Mouse (Mus musculus): ENCODE data around the gene Prss43. TPM values are rescaled to one million over a fixed set of nuclear protein-coding genes. Genes with fewer than 3 reads are reported as not detected.

The Prss43 gene
- total and polyA plus RNA-seq, 3 experiments, result not detected

- Histone ChIP-seq H3K4me2 (ENCODE audit: insufficient read depth, low read depth, poor library complexity, severe bottlenecking) (no peak overlapping the region), H3K27me3 (replicated peaks) (peaks cover 4% of the 10 kb centered on the region), H3K9me3 (replicated peaks; ENCODE audit: low read length) (no peaks in the 10 kb centered on the region), H3K9ac (ENCODE audit: insufficient read depth, low read depth) (no peak overlapping the region), H3K4me1 (ENCODE audit: control insufficient read depth in 1 of 2, insufficient read depth in 2 of 2) (peaks cover 0 to 3% of the 10 kb centered on the region in 2 experiments; a peak in 1 of 4 replicates), H3K36me3 (replicated peaks in 1 of 2; ENCODE audit: control insufficient read depth in 1 of 2, insufficient read depth in 1 of 2, low read length in 1 of 2) (no peaks in the 10 kb centered on the region), H3K27ac (ENCODE audit: insufficient read depth, low read depth) (no peak overlapping the region), H3K79me2 (replicated peaks; ENCODE audit: control insufficient read depth, extremely low read depth, insufficient read depth, poor library complexity, severe bottlenecking) (no peaks in the 10 kb centered on the region), H3K4me3 (replicated peaks in 1 of 3; ENCODE audit: low read depth in 2 of 3, low read length in 2 of 3, poor library complexity in 1 of 3) (no peak overlapping the region)
- peak; percentile 52 for DNase-seq (ENCODE audit: extremely low read depth)
- TF ChIP-seq JUN (IDR thresholded peaks at IDR 0.05; ENCODE audit: insufficient read depth, low read depth, low read length), result no peak
- TF ChIP-seq NRF1 (IDR thresholded peaks at IDR 0.05; ENCODE audit: low read depth, low read length), result no peak
- TF ChIP-seq RAD21 (IDR thresholded peaks at IDR 0.05; ENCODE audit: low read depth, low read length), result no peak
- TF ChIP-seq ZNF384 (IDR thresholded peaks at IDR 0.05; ENCODE audit: low read depth, low read length), result no peak
- no peak for TF ChIP-seq IRF4 (IDR thresholded peaks at IDR 0.05; ENCODE audit: low read depth, low read length)
- no peak for TF ChIP-seq MEF2A (IDR thresholded peaks at IDR 0.05; ENCODE audit: borderline replicate concordance, low read depth, low read length)
- TF ChIP-seq JUND (conservative IDR thresholded peaks at IDR 0.05; ENCODE audit: low read depth, low read length), result no peak
- no peak for TF ChIP-seq POLR2AphosphoS2 (IDR thresholded peaks at IDR 0.05; ENCODE audit: low read depth, low read length)
- no peak for TF ChIP-seq ZMIZ1 (IDR thresholded peaks at IDR 0.05; ENCODE audit: low read depth, low read length)
- no peak for TF ChIP-seq SIN3A (IDR thresholded peaks at IDR 0.05; ENCODE audit: low read length)
- TF ChIP-seq ZKSCAN1 (IDR thresholded peaks at IDR 0.05; ENCODE audit: borderline replicate concordance, low read depth, low read length), result no peak
- TF ChIP-seq USF2 (conservative IDR thresholded peaks at IDR 0.05; ENCODE audit: low read depth, low read length), result no peak
- TF ChIP-seq MXI1 (IDR thresholded peaks at IDR 0.05; ENCODE audit: low read depth, low read length), result no peak
- dilution Hi-C loops (cut with MboI; ENCODE audit: extremely low pct_ligation_motif_present, extremely low pct_unique_long_range_greater_than_20kb, low sequenced_read_pairs) (no loop called here), in situ Hi-C loops (cut with MboI; ENCODE audit: low pct_ligation_motif_present, low pct_unique_long_range_greater_than_20kb, low sequenced_read_pairs) (no loop called here)
These were observed 6.5 kb downstream of the Prss43 start for GRCm38 (mm10) chr9:110833021-110833420.

DNA sequence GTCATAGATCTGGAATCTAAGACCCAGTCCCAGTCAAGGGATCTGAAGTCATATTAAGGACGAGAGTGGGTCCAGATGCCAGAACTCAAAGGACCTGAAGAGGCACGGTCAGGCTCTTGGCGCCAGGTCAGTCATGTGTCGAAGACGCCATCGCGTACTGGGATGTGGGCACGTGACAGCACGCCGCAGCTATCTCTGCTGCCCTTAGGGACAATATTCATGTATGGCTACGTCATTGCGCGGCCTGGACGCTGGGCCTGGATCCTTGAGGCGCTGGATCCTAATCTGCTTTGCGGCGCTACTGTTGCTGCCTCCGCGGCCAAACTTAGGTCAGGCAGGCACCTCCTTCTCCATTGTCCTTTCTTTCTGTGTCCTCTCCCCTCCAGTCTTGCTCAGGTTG, 7.9 kb downstream of the Prss43 start, which contains the start of gene Prss45:
Gene Prss45, plus strand, starts transcription at position 178 of the 400 bp plus-strand sequence.
- dilution Hi-C loops (cut with MboI; ENCODE audit: extremely low pct_ligation_motif_present, extremely low pct_unique_long_range_greater_than_20kb, low sequenced_read_pairs), result no loop called here
- Histone ChIP-seq H3K4me2 (ENCODE audit: insufficient read depth, low read depth, poor library complexity, severe bottlenecking) (no peak within 1 kb of the TSS), H3K9me3 (replicated peaks; ENCODE audit: low read length) (no peaks in the 10 kb centered on the region), H3K79me2 (replicated peaks; ENCODE audit: control insufficient read depth, extremely low read depth, insufficient read depth, poor library complexity, severe bottlenecking) (no peaks in the 10 kb centered on the region), H3K27ac (ENCODE audit: insufficient read depth, low read depth) (no peak within 1 kb of the TSS), H3K4me1 (ENCODE audit: control insufficient read depth in 1 of 2, insufficient read depth in 2 of 2) (peaks cover 0 to 3% of the 10 kb centered on the region in 2 experiments; a peak in 1 of 4 replicates), H3K27me3 (replicated peaks) (peaks cover 1% of the 10 kb centered on the region), H3K9ac (ENCODE audit: insufficient read depth, low read depth) (no peak within 1 kb of the TSS), H3K36me3 (replicated peaks in 1 of 2; ENCODE audit: control insufficient read depth in 1 of 2, insufficient read depth in 1 of 2, low read length in 1 of 2) (no peaks in the 10 kb centered on the region), H3K4me3 (replicated peaks in 1 of 3; ENCODE audit: low read depth in 2 of 3, low read length in 2 of 3, poor library complexity in 1 of 3) (no peak within 1 kb of the TSS)
- in situ Hi-C loops (cut with MboI; ENCODE audit: low pct_ligation_motif_present, low pct_unique_long_range_greater_than_20kb, low sequenced_read_pairs), result no loop called here
- DNase-seq (ENCODE audit: extremely low read depth), result no peak
- no peak for TF ChIP-seq RCOR1 (conservative IDR thresholded peaks at IDR 0.05; ENCODE audit: low read depth, low read length)

Measured in CH12.LX (cell line).